Mouse (Mus musculus) cortical plate, adult 2 months (tissue): ENCODE results near the gene Luc7l3.
"Not testable (repeated sequence)": the region's sequence is repeated elsewhere in the genome, so short reads cannot be mapped to it uniquely, and the experiment has no call there.

Source experiments
- CTCF ChIP-seq: fragments of 200-500 bp; IDR thresholded peaks from 2 replicates; pipeline ENCODE4 v1.5.1; 2011; ENCODE audit warnings: mild to moderate bottlenecking, control low read depth, low read length; ENCODE audit not compliant: insufficient read depth; ENCODE audit errors: extremely low read depth
- POLR2A ChIP-seq: fragments of 200-500 bp; IDR thresholded peaks from 2 replicates; pipeline ENCODE4 v1.6.1; 2011; ENCODE audit warnings: mild to moderate bottlenecking, low read length, control low read depth; ENCODE audit not compliant: insufficient read depth; ENCODE audit errors: extremely low read depth

GRCm38 (mm10) chr11:94266155-94266554 is 55.6 kb downstream of the Luc7l3 start:
- TF ChIP-seq POLR2A, CTCF: not testable (repeated sequence)
